In the genomic region with DNA sequence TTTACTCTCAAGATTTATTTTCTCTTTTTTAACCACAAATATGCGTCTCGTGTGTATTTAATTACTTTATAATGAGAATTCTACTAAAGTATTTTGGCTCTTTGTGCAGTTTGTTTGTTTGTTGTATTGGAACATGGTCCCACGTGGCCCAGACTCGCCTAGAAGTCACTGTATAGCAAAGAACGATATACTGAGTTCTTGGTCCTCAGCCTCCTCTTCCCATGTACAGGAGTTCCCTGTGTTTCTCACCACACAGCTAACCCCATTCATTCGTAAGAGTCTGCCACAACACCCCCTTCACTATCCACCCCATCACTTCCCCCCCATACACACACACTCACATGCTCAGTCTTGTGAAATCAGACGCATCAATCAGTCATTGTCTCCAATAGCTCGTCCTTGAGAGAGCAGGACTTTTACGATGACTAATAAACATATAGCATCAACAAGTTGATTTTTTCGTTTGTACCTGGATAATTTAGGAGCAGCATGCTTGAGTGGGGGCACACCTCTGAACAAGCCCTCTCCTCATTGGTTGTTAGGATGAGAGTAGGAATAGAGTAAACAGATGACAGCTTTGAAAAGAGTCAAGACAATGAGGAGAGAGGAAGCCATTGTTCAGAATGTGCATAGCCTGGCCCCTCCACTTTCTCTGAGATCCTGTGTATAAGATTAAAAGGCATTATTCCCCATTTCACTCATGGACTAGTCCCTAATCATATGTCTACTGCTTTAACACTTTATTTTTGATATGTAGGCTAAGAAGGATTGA, we compare ENCODE assay signal across 14 mouse cellular contexts.
A peak's percentile ranks its signal among the peaks of the same experiment; 100 is the strongest.
DNase-seq lines count a peak whose midpoint lies in the region; ATAC-seq and TF ChIP-seq lines count a peak whose summit lies in the region.
"Had no signal": no experiment of that assay in that cellular context is flagged by ENCODE, and none has a peak within 500 bp of the region (broad histone marks: within the 10 kb centered on the region; RNA-seq: fewer than 3 reads in every experiment).

No protein-coding gene starts in this region.

- H3K27me3 ChIP-seq in hindbrain, embryonic 11.5 days (ENCODE audit: control insufficient read depth, insufficient read depth, low read length): no peaks in the 10 kb centered on the region
- H3K27me3 ChIP-seq in hindbrain, embryonic 13.5 days: no peaks in the 10 kb centered on the region
- H3K27me3 ChIP-seq in midbrain, embryonic 11.5 days (ENCODE audit: control insufficient read depth, insufficient read depth, low read length): no peaks in the 10 kb centered on the region
- no peaks in the 10 kb centered on the region for H3K27me3 ChIP-seq in midbrain, postnatal 0 days (ENCODE audit: insufficient read depth, low read length)
- no peaks in the 10 kb centered on the region for H3K27me3 ChIP-seq in forebrain, embryonic 12.5 days
- H3K27me3 ChIP-seq in forebrain, embryonic 14.5 days (replicated peaks; ENCODE audit: control insufficient read depth, insufficient read depth, low read length): no peaks in the 10 kb centered on the region
- H3K27me3 ChIP-seq: heart, embryonic 15.5 days had no signal

- no peak for DNase-seq in hindbrain, embryonic 11.5 days (ENCODE audit: low spot score)
- no peak for DNase-seq in midbrain, embryonic 11.5 days (ENCODE audit: low spot score, missing footprints)
- no peak for DNase-seq in midbrain, postnatal 0 days (ENCODE audit: low spot score)
- no peak for DNase-seq in forebrain, embryonic 14.5 days (ENCODE audit: low spot score)
- no peak for DNase-seq in frontal cortex, postnatal 25 days (ENCODE audit: low spot score in 2 of 2)
- DNase-seq in adrenal gland, adult 8-10 months: no peak

- H3K4me3 ChIP-seq in hindbrain, embryonic 11.5 days (ENCODE audit: low read depth, low read length): no peak overlapping the region
- H3K4me3 ChIP-seq in hindbrain, embryonic 13.5 days: no peak overlapping the region
- H3K4me3 ChIP-seq in midbrain, embryonic 11.5 days (ENCODE audit: low read depth, low read length): no peak overlapping the region
- H3K4me3 ChIP-seq in midbrain, postnatal 0 days (ENCODE audit: low read depth, low read length): no peak overlapping the region
- no peak overlapping the region for H3K4me3 ChIP-seq in forebrain, embryonic 12.5 days (replicated peaks)
- H3K4me3 ChIP-seq in forebrain, embryonic 14.5 days (ENCODE audit: low read depth, low read length): no peak overlapping the region
- H3K4me3 ChIP-seq: heart, embryonic 10.5 days; heart, embryonic 15.5 days; neural tube, embryonic 15.5 days had no signal

- H3K9ac ChIP-seq in hindbrain, embryonic 11.5 days (ENCODE audit: low read depth, low read length): no peak overlapping the region
- H3K9ac ChIP-seq in hindbrain, embryonic 13.5 days: no peak overlapping the region
- no peak overlapping the region for H3K9ac ChIP-seq in midbrain, embryonic 11.5 days (ENCODE audit: low read length)
- no peak overlapping the region for H3K9ac ChIP-seq in midbrain, postnatal 0 days (replicated peaks; ENCODE audit: low read length, poor library complexity, severe bottlenecking)
- no peak overlapping the region for H3K9ac ChIP-seq in forebrain, embryonic 12.5 days
- no peak overlapping the region for H3K9ac ChIP-seq in forebrain, embryonic 14.5 days (ENCODE audit: low read length)
- H3K9ac ChIP-seq: heart, embryonic 15.5 days; liver, embryonic 14.5 days; neural tube, embryonic 15.5 days had no signal

- no peak for TF ChIP-seq CTCF in midbrain, postnatal 0 days (IDR thresholded peaks at IDR 0.05)

- no peak overlapping the region for H3K27ac ChIP-seq in hindbrain, embryonic 11.5 days (ENCODE audit: low read depth, low read length)
- H3K27ac ChIP-seq in hindbrain, embryonic 13.5 days: no peak overlapping the region
- no peak overlapping the region for H3K27ac ChIP-seq in midbrain, embryonic 11.5 days (ENCODE audit: low read depth, low read length)
- no peak overlapping the region for H3K27ac ChIP-seq in midbrain, postnatal 0 days (ENCODE audit: low read depth, low read length)
- H3K27ac ChIP-seq in forebrain, embryonic 12.5 days: no peak overlapping the region
- no peak overlapping the region for H3K27ac ChIP-seq in forebrain, embryonic 14.5 days (ENCODE audit: low read depth, low read length)
- H3K27ac ChIP-seq: heart, embryonic 10.5 days; heart, embryonic 15.5 days; kidney, postnatal 0 days; liver, embryonic 14.5 days; neural tube, embryonic 15.5 days had no signal

- no peaks in the 10 kb centered on the region for H3K9me3 ChIP-seq in hindbrain, embryonic 11.5 days (ENCODE audit: control insufficient read depth, low read length)
- H3K9me3 ChIP-seq in hindbrain, embryonic 13.5 days: no peaks in the 10 kb centered on the region
- H3K9me3 ChIP-seq in midbrain, embryonic 11.5 days (ENCODE audit: control insufficient read depth, low read length): no peaks in the 10 kb centered on the region
- no peaks in the 10 kb centered on the region for H3K9me3 ChIP-seq in midbrain, postnatal 0 days (ENCODE audit: low read length)
- H3K9me3 ChIP-seq in forebrain, embryonic 12.5 days: no peaks in the 10 kb centered on the region
- no peaks in the 10 kb centered on the region for H3K9me3 ChIP-seq in forebrain, embryonic 14.5 days (replicated peaks; ENCODE audit: control insufficient read depth, low read length)
- H3K9me3 ChIP-seq: heart, embryonic 10.5 days; heart, embryonic 15.5 days; neural tube, embryonic 15.5 days had no signal

- 82% methylated on average over 10 of the region's 10 CpGs for WGBS in hindbrain, embryonic 11.5 days
- WGBS in hindbrain, embryonic 13.5 days: 78% methylated on average over 10 of the region's 10 CpGs
- WGBS in midbrain, embryonic 11.5 days: 82% methylated on average over 10 of the region's 10 CpGs
- 81% methylated on average over 10 of the region's 10 CpGs for WGBS in midbrain, postnatal 0 days
- 82% methylated on average over 10 of the region's 10 CpGs for WGBS in forebrain, embryonic 12.5 days
- WGBS in forebrain, embryonic 14.5 days: 79% methylated on average over 10 of the region's 10 CpGs

- H3K4me2 ChIP-seq in hindbrain, embryonic 11.5 days (replicated peaks; ENCODE audit: low read depth, low read length): no peak overlapping the region
- no peak overlapping the region for H3K4me2 ChIP-seq in hindbrain, embryonic 13.5 days
- H3K4me2 ChIP-seq in midbrain, embryonic 11.5 days: no peak overlapping the region
- no peak overlapping the region for H3K4me2 ChIP-seq in midbrain, postnatal 0 days (ENCODE audit: low read depth, low read length, poor library complexity, severe bottlenecking)
- no peak overlapping the region for H3K4me2 ChIP-seq in forebrain, embryonic 12.5 days
- no peak overlapping the region for H3K4me2 ChIP-seq in forebrain, embryonic 14.5 days (ENCODE audit: low read length)
- H3K4me2 ChIP-seq: heart, embryonic 15.5 days; neural tube, embryonic 15.5 days had no signal

- no peaks in the 10 kb centered on the region for H3K4me1 ChIP-seq in hindbrain, embryonic 11.5 days (replicated peaks; ENCODE audit: control insufficient read depth, insufficient read depth, low read length)
- H3K4me1 ChIP-seq in hindbrain, embryonic 13.5 days (replicated peaks): 0 out of 2 replicates have a peak, but pooled peaks cover 3% of the 10 kb centered on the region
- H3K4me1 ChIP-seq in midbrain, embryonic 11.5 days (ENCODE audit: control insufficient read depth, insufficient read depth, low read length): no peaks in the 10 kb centered on the region
- no peaks in the 10 kb centered on the region for H3K4me1 ChIP-seq in midbrain, postnatal 0 days (ENCODE audit: insufficient read depth, low read length)
- no peaks in the 10 kb centered on the region for H3K4me1 ChIP-seq in forebrain, embryonic 12.5 days
- H3K4me1 ChIP-seq in forebrain, embryonic 14.5 days (ENCODE audit: control insufficient read depth, insufficient read depth, low read length): no peaks in the 10 kb centered on the region
- H3K4me1 ChIP-seq: heart, embryonic 10.5 days; heart, embryonic 15.5 days; neural tube, embryonic 15.5 days had no signal

- ATAC-seq in hindbrain, embryonic 11.5 days (ENCODE audit: low FRiP score): 0 out of 2 replicates have a peak, but pooled peaks have one; percentile 14
- ATAC-seq in hindbrain, embryonic 13.5 days (ENCODE audit: low FRiP score): no peak
- ATAC-seq in midbrain, embryonic 11.5 days (ENCODE audit: low FRiP score): peak; percentile 54
- ATAC-seq in midbrain, postnatal 0 days (ENCODE audit: low FRiP score): no peak
- peak; percentile 47; the same call in 1 of the 2 replicates for ATAC-seq in forebrain, embryonic 12.5 days (ENCODE audit: low FRiP score)
- ATAC-seq in forebrain, embryonic 14.5 days: peak; percentile 32; the same call in 1 of the 2 replicates
- ATAC-seq: intestine, embryonic 16.5 days had no signal

- no peaks in the 10 kb centered on the region for H3K36me3 ChIP-seq in hindbrain, embryonic 11.5 days (ENCODE audit: control insufficient read depth, insufficient read depth, low read length)
- no peaks in the 10 kb centered on the region for H3K36me3 ChIP-seq in hindbrain, embryonic 13.5 days
- no peaks in the 10 kb centered on the region for H3K36me3 ChIP-seq in midbrain, embryonic 11.5 days (ENCODE audit: control insufficient read depth, insufficient read depth, low read length)
- no peaks in the 10 kb centered on the region for H3K36me3 ChIP-seq in midbrain, postnatal 0 days (ENCODE audit: insufficient read depth, low read length)
- H3K36me3 ChIP-seq in forebrain, embryonic 12.5 days (replicated peaks): no peaks in the 10 kb centered on the region
- H3K36me3 ChIP-seq in forebrain, embryonic 14.5 days (ENCODE audit: control insufficient read depth, insufficient read depth, low read length): no peaks in the 10 kb centered on the region
- H3K36me3 ChIP-seq: heart, embryonic 10.5 days; heart, embryonic 15.5 days; neural tube, embryonic 15.5 days had no signal

Comparison
In these comparisons a context has a peak if more than half of its experiments do, and no peak if none do; other contexts are left out.
1. ATAC-seq: peak in hindbrain, embryonic 11.5 days (single experiment), midbrain, embryonic 11.5 days (single experiment), forebrain, embryonic 12.5 days (single experiment) and forebrain, embryonic 14.5 days (single experiment); none in hindbrain, embryonic 13.5 days (single experiment) and midbrain, postnatal 0 days (single experiment).